Mouse (Mus musculus) central nervous system, embryonic 18 days (tissue): ENCODE measurements around the gene Hist2h3b. TPM values are rescaled to one million over a fixed set of nuclear protein-coding genes. Genes with fewer than 3 reads are reported as not detected.

Source experiments
- polyA plus RNA-seq: library from polyadenylated mRNA; depleted of rRNA; stranded (reverse); fragments of >200 nt; gene quantifications from 2 replicates; pipeline ENCODE4 v1.2.3, GENCODE M21; 2012; rRNA removed

The Hist2h3b gene
- 15.6 and 19.5 TPM in 2 replicates for polyA plus RNA-seq

GRCm38 (mm10) chr3:96268051-96268775, at the start of gene Hist2h3b:
Gene Hist2h3b, plus strand, starts transcription at chr3:96268654.

GRCm38 (mm10) chr3:96219661-96220130, 48.8 kb upstream of the Hist2h3b start, which contains the start of the genes Bola1 and Hist2h2ab:
Gene Bola1, minus strand, starts transcription at chr3:96219709.
Gene Hist2h2ab, plus strand, starts transcription at chr3:96219865.

GRCm38 (mm10) chr3:96220765-96221639, 47.5 kb upstream of the Hist2h3b start, which contains the start of the genes Hist2h2ac and Hist2h2be:
Gene Hist2h2ac, minus strand, starts transcription at chr3:96220880.
Gene Hist2h2be, plus strand, starts transcription at chr3:96221119.

GRCm38 (mm10) chr3:96238954-96239793, 29.3 kb upstream of the Hist2h3b start, which contains the start of gene Hist2h3c2:
Gene Hist2h3c2, minus strand, starts transcription at chr3:96239127.

GRCm38 (mm10) chr3:96239949-96240798, 28.3 kb upstream of the Hist2h3b start, which contains the start of gene Hist2h2aa2:
Gene Hist2h2aa2, minus strand, starts transcription at chr3:96240276.

GRCm38 (mm10) chr3:96245003-96245886, 23.2 kb upstream of the Hist2h3b start, which contains the start of gene Hist2h2aa1:
Gene Hist2h2aa1, plus strand, starts transcription at chr3:96245497.

GRCm38 (mm10) chr3:96246427-96246856, 22.0 kb upstream of the Hist2h3b start, which contains the start of gene Hist2h3c1:
Gene Hist2h3c1, plus strand, starts transcription at chr3:96246685.

GRCm38 (mm10) chr3:96262979-96263550, 5.4 kb upstream of the Hist2h3b start, which contains the start of gene Hist2h4:
Gene Hist2h4, minus strand, starts transcription at chr3:96263311.

GRCm38 (mm10) chr3:96269511-96270474, 1.3 kb downstream of the Hist2h3b start, which contains the start of gene Hist2h2bb:
Gene Hist2h2bb, plus strand, starts transcription at chr3:96269752.

GRCm38 (mm10) chr3:96293787-96294186, 25.3 kb downstream of the Hist2h3b start, which contains the start of gene Fcgr1:
Gene Fcgr1, minus strand, starts transcription at chr3:96293969.

Other genes with a start within 250 kb of the Hist2h3b start
- gene Vps45, start 210.2 kb upstream of the Hist2h3b start, polyA plus RNA-seq, result 31.4 and 35.0 TPM in 2 replicates
- 6.4 and 6.8 TPM in 2 replicates for gene Otud7b, start 164.1 kb upstream of the Hist2h3b start, polyA plus RNA-seq
- 13.6 and 16.5 TPM in 2 replicates for gene Mtmr11, start 106.7 kb upstream of the Hist2h3b start, polyA plus RNA-seq
- gene Sf3b4, start 96.3 kb upstream of the Hist2h3b start, polyA plus RNA-seq, result 79.1 and 89.4 TPM in 2 replicates
- gene Sv2a, start 87.5 kb upstream of the Hist2h3b start, polyA plus RNA-seq, result 154 and 157 TPM in 2 replicates
- gene Bola1, start 48.9 kb upstream of the Hist2h3b start, polyA plus RNA-seq, result 39.6 and 42.5 TPM in 2 replicates
- 0.43 and 2.0 TPM in 2 replicates for gene Hist2h2ab, start 48.8 kb upstream of the Hist2h3b start, polyA plus RNA-seq
- gene Hist2h2ac, start 47.8 kb upstream of the Hist2h3b start, polyA plus RNA-seq, result 3.9 and 4.2 TPM in 2 replicates
- 9.9 and 10.2 TPM in 2 replicates for gene Hist2h2be, start 47.5 kb upstream of the Hist2h3b start, polyA plus RNA-seq
- gene Hist2h3c2, start 29.5 kb upstream of the Hist2h3b start, polyA plus RNA-seq, result 10.2 and 11.0 TPM in 2 replicates
- 3.9 TPM in 1 of 2 replicates, not detected in the other for gene Hist2h2aa2, start 28.4 kb upstream of the Hist2h3b start, polyA plus RNA-seq
- 53.4 and 60.9 TPM in 2 replicates for gene Hist2h2aa1, start 23.2 kb upstream of the Hist2h3b start, polyA plus RNA-seq
- not detected in 2 replicates for gene Hist2h3c1, start 22.0 kb upstream of the Hist2h3b start, polyA plus RNA-seq
- 2.1 and 2.4 TPM in 2 replicates for gene Hist2h4, start 5.3 kb upstream of the Hist2h3b start, polyA plus RNA-seq
- 1.4 and 2.7 TPM in 2 replicates for gene Hist2h2bb, start 1.1 kb downstream of the Hist2h3b start, polyA plus RNA-seq
- 0.96 and 1.2 TPM in 2 replicates for gene Fcgr1, start 25.3 kb downstream of the Hist2h3b start, polyA plus RNA-seq
- gene BC107364, start 183.7 kb downstream of the Hist2h3b start, polyA plus RNA-seq, result 0.07 TPM in 1 of 2 replicates, not detected in the other